Comparison of ENCODE assay signal across 9 mouse cellular contexts in the genomic region with DNA sequence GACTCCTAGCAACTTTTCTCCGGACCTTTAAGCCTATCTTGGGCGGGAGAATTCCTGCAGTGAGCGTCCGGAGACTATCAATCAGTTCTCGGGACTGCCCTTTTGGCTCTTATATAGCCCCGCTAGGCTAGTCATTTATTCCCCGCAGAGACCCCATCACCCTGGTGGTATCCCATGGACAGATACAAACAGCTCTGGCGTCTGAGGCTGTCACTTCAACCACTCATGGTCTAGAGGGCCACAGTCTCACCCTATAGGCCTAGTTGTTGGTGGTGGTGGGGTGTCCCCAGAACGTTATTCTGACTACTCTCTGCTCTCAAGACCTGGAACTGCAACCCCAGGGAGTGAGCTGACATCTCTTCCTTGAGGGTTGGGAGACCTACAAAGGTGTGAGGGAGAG. TPM values are rescaled to one million over a fixed set of nuclear protein-coding genes. Genes with fewer than 3 reads are reported as not detected.
DNase-seq lines count a peak whose midpoint lies in the region; ATAC-seq and TF ChIP-seq lines count a peak whose summit lies in the region.
"Had no signal": no experiment of that assay in that cellular context is flagged by ENCODE, and none has a peak within 500 bp of the region (broad histone marks: within the 10 kb centered on the region; RNA-seq: fewer than 3 reads in every experiment).

No protein-coding gene starts in this region.

- ATAC-seq in liver, embryonic 11.5 days (replicated peaks; ENCODE audit: low FRiP score) = no peak
- no peak for ATAC-seq in forebrain, embryonic 13.5 days

- no peak overlapping the region for H3K27ac ChIP-seq in liver, embryonic 11.5 days (ENCODE audit: low read depth, low read length)
- no peak overlapping the region for H3K27ac ChIP-seq in forebrain, embryonic 13.5 days
- no peak overlapping the region for H3K27ac ChIP-seq in limb, embryonic 10.5 days
- H3K27ac ChIP-seq in olfactory bulb, adult 2 months (ENCODE audit: insufficient read depth, low read depth, low read length) = no peak overlapping the region
- H3K27ac ChIP-seq: macrophage had no signal

- 8% methylated on average over 9 of the region's 9 CpGs for WGBS in liver, embryonic 11.5 days
- WGBS in forebrain, embryonic 13.5 days = 4% methylated on average over 9 of the region's 9 CpGs
- WGBS in limb, embryonic 10.5 days = 1% methylated on average over 9 of the region's 9 CpGs
- WGBS in olfactory bulb, adult 2 months = 41% methylated on average over 9 of the region's 9 CpGs

- no peak for DNase-seq in liver, embryonic 11.5 days (ENCODE audit: low spot score)
- DNase-seq in liver = no peak
- DNase-seq in limb, embryonic 10.5 days (ENCODE audit: low spot score) = no peak
- no peak for DNase-seq in thymus, postnatal 10 days (ENCODE audit: low spot score in 2 of 2)
- DNase-seq in adrenal gland, postnatal 36 days = no peak
- no peak for DNase-seq in embryo, embryonic 11 days

- H3K27me3 ChIP-seq in liver, embryonic 11.5 days (replicated peaks; ENCODE audit: control insufficient read depth, insufficient read depth, low read length) = peaks cover 96% of the 10 kb centered on the region
- peaks cover 94% of the 10 kb centered on the region for H3K27me3 ChIP-seq in forebrain, embryonic 13.5 days
- H3K27me3 ChIP-seq in limb, embryonic 10.5 days (ENCODE audit: low read depth, poor library complexity, severe bottlenecking) = peaks cover 99% of the 10 kb centered on the region

- H3K36me3 ChIP-seq in liver, embryonic 11.5 days (ENCODE audit: control insufficient read depth, insufficient read depth, low read length) = no peaks in the 10 kb centered on the region
- no peaks in the 10 kb centered on the region for H3K36me3 ChIP-seq in forebrain, embryonic 13.5 days (ENCODE audit: poor library complexity, severe bottlenecking)
- H3K36me3 ChIP-seq in limb, embryonic 10.5 days = no peaks in the 10 kb centered on the region

- no peak overlapping the region for H3K9ac ChIP-seq in liver, embryonic 11.5 days (ENCODE audit: low read depth, low read length)
- H3K9ac ChIP-seq in forebrain, embryonic 13.5 days = no peak overlapping the region; the same call in 1 of the 2 replicates

- peak overlapping the region; percentile 42; the same call in 1 of the 2 replicates for H3K4me3 ChIP-seq in liver, embryonic 11.5 days (ENCODE audit: low read depth, low read length)
- peak overlapping the region; percentile 55 for H3K4me3 ChIP-seq in forebrain, embryonic 13.5 days
- H3K4me3 ChIP-seq in limb, embryonic 10.5 days = peak overlapping the region; percentile 52
- H3K4me3 ChIP-seq in olfactory bulb, adult 2 months (ENCODE audit: insufficient read depth, low read depth, low read length) = peak overlapping the region; percentile 55; the same call in 1 of the 2 replicates

- TF ChIP-seq POLR2A in olfactory bulb, adult 2 months (IDR thresholded peaks at IDR 0.05; ENCODE audit: insufficient read depth, low read depth, low read length) = no peak

- H3K9me3 ChIP-seq in liver, embryonic 11.5 days (ENCODE audit: control insufficient read depth, low read length) = no peaks in the 10 kb centered on the region
- no peaks in the 10 kb centered on the region for H3K9me3 ChIP-seq in forebrain, embryonic 13.5 days (replicated peaks)
- H3K9me3 ChIP-seq in limb, embryonic 10.5 days (replicated peaks) = no peaks in the 10 kb centered on the region

- TF ChIP-seq CTCF in olfactory bulb, adult 2 months (IDR thresholded peaks at IDR 0.05; ENCODE audit: insufficient read depth, low read depth, low read length) = no peak

- H3K4me2 ChIP-seq in liver, embryonic 11.5 days = no peak overlapping the region
- H3K4me2 ChIP-seq in forebrain, embryonic 13.5 days = peak overlapping the region; percentile 97

- peaks cover 10% of the 10 kb centered on the region for H3K4me1 ChIP-seq in liver, embryonic 11.5 days (replicated peaks; ENCODE audit: control insufficient read depth, insufficient read depth, low read length)
- H3K4me1 ChIP-seq in forebrain, embryonic 13.5 days = peaks cover 25% of the 10 kb centered on the region
- H3K4me1 ChIP-seq in limb, embryonic 10.5 days = peaks cover 17% of the 10 kb centered on the region
- peaks cover 33% of the 10 kb centered on the region for H3K4me1 ChIP-seq in olfactory bulb, adult 2 months (ENCODE audit: control insufficient read depth, insufficient read depth, low read length)

RNA-seq across cellular contexts. Expression of gene Ppp1r1b, which starts 1.1 kb away (rescaled TPM):
- 0.38 TPM in 1 of 2 replicates, not detected in the other for polyA plus RNA-seq in liver, embryonic 11.5 days (2014; fragmentation: Nextera tagmentation; extraction: Ambion mirVana)
- polyA plus RNA-seq in forebrain, embryonic 13.5 days (2015; fragmentation: Nextera tagmentation; extraction: Ambion mirVana) = 14.6 and 20.0 TPM in 2 replicates
- polyA plus RNA-seq in limb, embryonic 10.5 days (2016; fragmentation: Nextera tagmentation; extraction: Ambion mirVana) = 0.13 TPM in 2 replicates
- not detected in 2 replicates for polyA plus RNA-seq in olfactory bulb, adult 2 months (2012; ENCODE audit: insufficient read depth, insufficient read length, low replicate concordance, missing spikeins)
- not detected for total RNA-seq in adrenal gland, postnatal 36 days (2021)
- polyA plus RNA-seq: macrophage had no signal

RNA-seq across cellular contexts. Expression of gene Stard3, which starts 8.9 kb away (rescaled TPM):
- 25.3 and 28.9 TPM in 2 replicates for polyA plus RNA-seq in liver, embryonic 11.5 days (2014; fragmentation: Nextera tagmentation; extraction: Ambion mirVana)
- polyA plus RNA-seq in forebrain, embryonic 13.5 days (2015; fragmentation: Nextera tagmentation; extraction: Ambion mirVana) = 44.0 and 45.5 TPM in 2 replicates
- polyA plus RNA-seq in limb, embryonic 10.5 days (2016; fragmentation: Nextera tagmentation; extraction: Ambion mirVana) = 37.8 and 41.3 TPM in 2 replicates
- not detected in 2 replicates for polyA plus RNA-seq in olfactory bulb, adult 2 months (2012; ENCODE audit: insufficient read depth, insufficient read length, low replicate concordance, missing spikeins)
- 10 to 100 TPM; 22.3 to 23.2 TPM for total RNA-seq in adrenal gland, postnatal 36 days (2021)

RNA-seq across cellular contexts. Expression of gene Neurod2, which starts 19.9 kb away (rescaled TPM):
- 0.10 and 0.18 TPM in 2 replicates for polyA plus RNA-seq in liver, embryonic 11.5 days (2014; fragmentation: Nextera tagmentation; extraction: Ambion mirVana)
- polyA plus RNA-seq in forebrain, embryonic 13.5 days (2015; fragmentation: Nextera tagmentation; extraction: Ambion mirVana) = 45.4 and 72.1 TPM in 2 replicates
- not detected in 2 replicates for polyA plus RNA-seq in limb, embryonic 10.5 days (2016; fragmentation: Nextera tagmentation; extraction: Ambion mirVana)
- not detected in 2 replicates for polyA plus RNA-seq in olfactory bulb, adult 2 months (2012; ENCODE audit: insufficient read depth, insufficient read length, low replicate concordance, missing spikeins)
- not detected for total RNA-seq in adrenal gland, postnatal 36 days (2021)
- polyA plus RNA-seq: macrophage had no signal

RNA-seq across cellular contexts. Expression of gene Tcap, which starts 34.3 kb away (rescaled TPM):
- polyA plus RNA-seq in liver, embryonic 11.5 days (2014; fragmentation: Nextera tagmentation; extraction: Ambion mirVana) = 0.65 and 0.89 TPM in 2 replicates
- 0.18 and 0.19 TPM in 2 replicates for polyA plus RNA-seq in forebrain, embryonic 13.5 days (2015; fragmentation: Nextera tagmentation; extraction: Ambion mirVana)
- 0.16 and 0.40 TPM in 2 replicates for polyA plus RNA-seq in limb, embryonic 10.5 days (2016; fragmentation: Nextera tagmentation; extraction: Ambion mirVana)
- polyA plus RNA-seq in olfactory bulb, adult 2 months (2012; ENCODE audit: insufficient read depth, insufficient read length, low replicate concordance, missing spikeins) = not detected in 2 replicates
- total RNA-seq in adrenal gland, postnatal 36 days (2021) = 1 to 10 TPM in 1 of 2 experiments, under 1 TPM in 1; 0.43 to 1.2 TPM

RNA-seq across cellular contexts. Expression of gene Pnmt, which starts 36.9 kb away (rescaled TPM):
- polyA plus RNA-seq in liver, embryonic 11.5 days (2014; fragmentation: Nextera tagmentation; extraction: Ambion mirVana) = 0.53 and 0.88 TPM in 2 replicates
- 0.35 TPM in 1 of 2 replicates, not detected in the other for polyA plus RNA-seq in forebrain, embryonic 13.5 days (2015; fragmentation: Nextera tagmentation; extraction: Ambion mirVana)
- 0.61 TPM in 1 of 2 replicates, not detected in the other for polyA plus RNA-seq in limb, embryonic 10.5 days (2016; fragmentation: Nextera tagmentation; extraction: Ambion mirVana)
- polyA plus RNA-seq in olfactory bulb, adult 2 months (2012; ENCODE audit: insufficient read depth, insufficient read length, low replicate concordance, missing spikeins) = not detected in 2 replicates
- 100 to 1,000 TPM; 363 to 581 TPM for total RNA-seq in adrenal gland, postnatal 36 days (2021)
- polyA plus RNA-seq: macrophage had no signal

Comparison
In these comparisons a context has a peak if more than half of its experiments do, and no peak if none do; other contexts are left out.
1. RNA of gene Ppp1r1b, which starts 1.1 kb away (polyA plus RNA-seq): 14.6 to 20.0 TPM in forebrain, embryonic 13.5 days; 0.38 TPM in liver, embryonic 11.5 days, 0.13 TPM in limb, embryonic 10.5 days and not detected in olfactory bulb, adult 2 months; every median in the first group is over 10 times any median in the second.
2. RNA of gene Stard3, which starts 8.9 kb away (polyA plus RNA-seq): 44.0 to 45.5 TPM in forebrain, embryonic 13.5 days, 37.8 to 41.3 TPM in limb, embryonic 10.5 days and 25.3 to 28.9 TPM in liver, embryonic 11.5 days; not detected in olfactory bulb, adult 2 months; every median in the first group is over 10 times any median in the second.
3. RNA of gene Neurod2, which starts 19.9 kb away (polyA plus RNA-seq): 45.4 to 72.1 TPM in forebrain, embryonic 13.5 days; 0.10 to 0.18 TPM in liver, embryonic 11.5 days, not detected in limb, embryonic 10.5 days and not detected in olfactory bulb, adult 2 months; every median in the first group is over 10 times any median in the second.
4. Peak in every context shown above with its lines, with median percentiles within 50 percentile points of each other: H3K4me3 ChIP-seq.